Mouse (Mus musculus) thymus, adult 2 months (tissue): Measurements from ENCODE around the gene Dnajc28. TPM values are rescaled to one million over a fixed set of nuclear protein-coding genes. Genes with fewer than 3 reads are reported as not detected.
"Not testable (repeated sequence)": the region's sequence is repeated elsewhere in the genome, so short reads cannot be mapped to it uniquely, and the experiment has no call there.

Experiments
- DNase-seq: peaks from one replicate; pipeline ENCODE4 v3.0.0; 2021
- H3K27ac ChIP-seq: fragments of 200-500 bp; 2 replicates; pipeline ENCODE4 v1.5.1; 2012; ENCODE audit warnings: low read length, control low read depth; ENCODE audit not compliant: control insufficient read depth, insufficient read depth
- H3K27me3 ChIP-seq: fragments of 200-500 bp; 2 replicates; pipeline ENCODE4 v1.6.1; 2012; ENCODE audit warnings: mild to moderate bottlenecking, low read length, moderate library complexity, mixed read lengths; ENCODE audit not compliant: control insufficient read depth, insufficient read depth
- H3K36me3 ChIP-seq: fragments of 200-500 bp; 2 replicates; pipeline ENCODE4 v1.6.1; 2012; ENCODE audit warnings: mild to moderate bottlenecking, low read length, moderate library complexity; ENCODE audit not compliant: control insufficient read depth, insufficient read depth
- H3K4me1 ChIP-seq: fragments of 200-500 bp; replicated peaks from 2 replicates; pipeline ENCODE4 v1.6.1; 2012; ENCODE audit warnings: low read length; ENCODE audit not compliant: control insufficient read depth, insufficient read depth
- H3K4me3 ChIP-seq: fragments of 200-500 bp; 2 replicates; pipeline ENCODE4 v1.5.1; 2012; ENCODE audit warnings: mild to moderate bottlenecking, low read length, control low read depth, moderate library complexity; ENCODE audit not compliant: control insufficient read depth, insufficient read depth
- CTCF ChIP-seq: fragments of 200-500 bp; IDR thresholded peaks from 2 replicates; pipeline ENCODE4 v1.5.1; 2012; ENCODE audit warnings: mild to moderate bottlenecking, control low read depth, low read length, moderate library complexity, borderline replicate concordance; ENCODE audit not compliant: control insufficient read depth, poor library complexity, insufficient read depth; ENCODE audit errors: extremely low read depth
- POLR2A ChIP-seq: fragments of 200-500 bp; IDR thresholded peaks from 2 replicates; pipeline ENCODE4 v1.6.1; 2012; ENCODE audit warnings: mild to moderate bottlenecking, low read length, control low read depth, moderate library complexity; ENCODE audit not compliant: control insufficient read depth, poor library complexity, insufficient read depth; ENCODE audit errors: extremely low read depth
- WGBS: fragments of 180-500 bp; shearing (Covaris S2); methylation state at CpG from one replicate; pipeline ENCODE4 v1.1.7; 2018; 5-methylcytosine and 5-hydroxymethylcytosine counted together
- polyA plus RNA-seq: library from polyadenylated mRNA; depleted of rRNA; stranded (reverse); fragments of >200 nt; gene quantifications from 2 replicates; pipeline ENCODE4 v1.2.3, GENCODE M21; 2012

Gene Dnajc28
- polyA plus RNA-seq, 1 experiment = 1.3 TPM

GRCm38 (mm10) chr16:91646681-91647419, 28.0 kb upstream of the Dnajc28 start, which contains the start of gene Gart:
Gene Gart (minus strand): TSS chr16:91646952.
- Histone ChIP-seq H3K4me1 (peaks cover 2% of the 10 kb centered on the region; the same call in 1 of the 2 replicates), H3K27me3 (no peaks in the 10 kb centered on the region), H3K4me3 (peak within 1 kb of the TSS; percentile 72), H3K36me3 (peaks cover 9% of the 10 kb centered on the region; the same call in 1 of the 2 replicates), H3K27ac (peak within 1 kb of the TSS; percentile 87)
- TF ChIP-seq POLR2A (peak; percentile 99), CTCF (peak; percentile 61; the same call in 1 of the 2 replicates)
- peak; percentile 95 for DNase-seq
- WGBS = under 1% methylated on average over 59 of the region's 59 CpGs

- peaks cover 2% of the 10 kb centered on the region; the same call in 1 of the 2 replicates for H3K4me1 ChIP-seq
- DNase-seq = peak; percentile 45
- under 1% methylated on average over 11 of the region's 11 CpGs for WGBS
- H3K27me3 ChIP-seq = no peaks in the 10 kb centered on the region
- TF ChIP-seq POLR2A (no peak), CTCF (no peak)
- peak overlapping the region; percentile 72 for H3K4me3 ChIP-seq
- H3K36me3 ChIP-seq = peaks cover 8% of the 10 kb centered on the region
- H3K27ac ChIP-seq = peak overlapping the region; percentile 46; the same call in 1 of the 2 replicates
Observed at GRCm38 (mm10) chr16:91645995-91646602, 27.3 kb upstream of the Dnajc28 start.

- H3K36me3 ChIP-seq = peaks cover 12% of the 10 kb centered on the region
- H3K4me3 ChIP-seq, H3K4me1 ChIP-seq, H3K27me3 ChIP-seq, H3K27ac ChIP-seq, DNase-seq: not testable (repeated sequence)
- WGBS = 75% methylated on average over 1 of the region's 2 CpGs
Observed at GRCm38 (mm10) chr16:91645420-91645819, 26.6 kb upstream of the Dnajc28 start.

- 89% methylated on average over 2 of the region's 2 CpGs for WGBS
- no peak for TF ChIP-seq POLR2A
- H3K27ac ChIP-seq = no peak overlapping the region
Observed at GRCm38 (mm10) chr16:91644901-91645300, 26.1 kb upstream of the Dnajc28 start.

GRCm38 (mm10) chr16:91640171-91640570, 21.3 kb upstream of the Dnajc28 start:
- H3K36me3 ChIP-seq = peaks cover 49% of the 10 kb centered on the region

More at GRCm38 (mm10) chr16:91644901-91645300, 26.1 kb upstream of the Dnajc28 start:
- Histone ChIP-seq H3K27me3 (no peaks in the 10 kb centered on the region), H3K4me1 (peaks cover 2% of the 10 kb centered on the region; the same call in 1 of the 2 replicates), H3K36me3 (peaks cover 17% of the 10 kb centered on the region), H3K4me3 (no peak overlapping the region)
- DNase-seq = no peak

GRCm38 (mm10) chr16:91639636-91640035, 20.8 kb upstream of the Dnajc28 start:
- WGBS = over 99% methylated on average over 2 of the region's 2 CpGs
- no peaks in the 10 kb centered on the region for H3K4me1 ChIP-seq
- H3K4me3 ChIP-seq = no peak overlapping the region
- H3K36me3 ChIP-seq = peaks cover 49% of the 10 kb centered on the region
- H3K27me3 ChIP-seq = no peaks in the 10 kb centered on the region
- TF ChIP-seq CTCF (no peak), POLR2A (no peak)
- no peak overlapping the region for H3K27ac ChIP-seq
- no peak for DNase-seq

More at GRCm38 (mm10) chr16:91640171-91640570, 21.3 kb upstream of the Dnajc28 start:
- 96% methylated on average over 8 of the region's 8 CpGs for WGBS
- Histone ChIP-seq H3K27ac (no peak overlapping the region), H3K4me3 (no peak overlapping the region), H3K4me1 (no peaks in the 10 kb centered on the region), H3K27me3 (no peaks in the 10 kb centered on the region)
- TF ChIP-seq CTCF = no peak
- TF ChIP-seq POLR2A = no peak
- no peak for DNase-seq

- H3K27ac ChIP-seq = no peak overlapping the region
- DNase-seq = no peak
- H3K36me3 ChIP-seq = peaks cover 49% of the 10 kb centered on the region
- TF ChIP-seq CTCF = no peak
- TF ChIP-seq POLR2A = no peak
- H3K4me3 ChIP-seq = no peak overlapping the region
- no peaks in the 10 kb centered on the region for H3K27me3 ChIP-seq
- no peaks in the 10 kb centered on the region for H3K4me1 ChIP-seq
- WGBS = 98% methylated on average over 5 of the region's 5 CpGs
Observed at GRCm38 (mm10) chr16:91639161-91639560, 20.3 kb upstream of the Dnajc28 start.
